Mouse (Mus musculus) WW6 (cell line): ENCODE results near the gene Mrps18b.
"Not testable (repeated sequence)": the region's sequence is repeated elsewhere in the genome, so short reads cannot be mapped to it uniquely, and the experiment has no call there.

ENCODE experiments used
- DNase-seq: peaks from one replicate; pipeline ENCODE4 v3.0.0-alpha.2; 2013; ENCODE audit warnings: low read depth, low spot score

Gene Mrps18b

DNA sequence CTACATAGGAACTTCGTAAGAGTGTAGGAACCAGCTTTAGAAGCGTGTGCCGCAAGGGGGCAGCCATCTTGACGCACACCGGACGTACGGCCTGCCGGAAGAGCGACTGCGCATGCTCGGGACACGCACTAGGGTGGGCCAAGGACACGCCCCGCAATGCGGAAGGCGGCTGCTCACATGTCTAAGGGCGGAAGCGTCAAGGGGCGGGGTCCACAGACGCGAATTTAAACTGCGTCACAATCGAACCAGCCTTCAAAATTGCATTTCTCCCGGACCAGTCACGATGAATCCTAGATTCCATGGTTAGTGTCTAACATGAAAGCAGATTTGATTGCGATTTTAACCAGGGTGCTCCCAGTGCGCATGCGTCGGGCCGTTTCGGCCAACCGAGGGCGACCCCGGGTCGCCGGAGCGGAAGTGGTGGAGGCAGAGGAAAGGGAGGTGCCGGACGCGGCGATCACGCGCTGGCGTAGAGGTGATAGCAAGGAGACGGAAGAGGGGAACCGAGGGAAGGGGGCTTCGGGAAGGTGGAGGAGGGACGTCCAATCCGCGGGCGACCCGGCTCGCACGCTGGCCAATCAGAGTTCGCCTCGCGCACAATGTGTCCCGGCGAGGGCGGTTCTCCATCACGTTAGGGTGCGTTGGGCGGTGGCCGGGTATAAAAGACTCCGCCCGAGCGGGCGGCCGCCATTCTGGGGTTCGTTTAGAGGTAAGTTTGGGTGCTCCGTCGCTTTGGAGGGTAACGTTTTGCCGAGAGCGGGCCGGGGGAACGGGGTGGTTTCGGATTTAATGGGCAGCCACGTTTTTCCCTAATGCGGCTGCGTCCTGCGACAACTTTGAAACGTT is at the start of gene Mrps18b, which contains the start of gene Ppp1r10:
Gene Mrps18b (minus strand): TSS at position 93 of the 846 bp plus-strand sequence.
Gene Ppp1r10 (plus strand): TSS at position 138 of the 846 bp plus-strand sequence.
- peak; percentile 99 for DNase-seq

DNA sequence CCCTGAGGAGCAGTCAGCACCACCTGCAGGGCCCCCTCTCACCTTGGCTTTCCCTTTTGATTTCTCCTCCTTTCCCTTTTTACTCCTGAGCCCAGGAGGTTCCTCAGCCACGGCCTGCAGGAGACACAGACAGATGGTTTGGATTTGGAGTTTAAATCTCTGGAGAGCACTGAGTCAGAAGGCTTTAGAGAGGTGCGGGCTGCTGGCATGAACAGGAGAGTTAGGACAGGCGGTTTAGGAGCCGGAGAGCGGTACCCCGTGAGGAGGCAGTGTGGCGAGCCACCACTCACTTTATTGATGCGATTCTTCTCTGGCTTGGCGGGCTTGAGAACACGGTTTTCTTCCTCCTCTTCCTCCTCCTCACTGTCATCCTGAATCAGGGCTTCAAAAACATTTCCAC is 47.1 kb upstream of the Mrps18b start:
- DNase-seq: no peak

DNA sequence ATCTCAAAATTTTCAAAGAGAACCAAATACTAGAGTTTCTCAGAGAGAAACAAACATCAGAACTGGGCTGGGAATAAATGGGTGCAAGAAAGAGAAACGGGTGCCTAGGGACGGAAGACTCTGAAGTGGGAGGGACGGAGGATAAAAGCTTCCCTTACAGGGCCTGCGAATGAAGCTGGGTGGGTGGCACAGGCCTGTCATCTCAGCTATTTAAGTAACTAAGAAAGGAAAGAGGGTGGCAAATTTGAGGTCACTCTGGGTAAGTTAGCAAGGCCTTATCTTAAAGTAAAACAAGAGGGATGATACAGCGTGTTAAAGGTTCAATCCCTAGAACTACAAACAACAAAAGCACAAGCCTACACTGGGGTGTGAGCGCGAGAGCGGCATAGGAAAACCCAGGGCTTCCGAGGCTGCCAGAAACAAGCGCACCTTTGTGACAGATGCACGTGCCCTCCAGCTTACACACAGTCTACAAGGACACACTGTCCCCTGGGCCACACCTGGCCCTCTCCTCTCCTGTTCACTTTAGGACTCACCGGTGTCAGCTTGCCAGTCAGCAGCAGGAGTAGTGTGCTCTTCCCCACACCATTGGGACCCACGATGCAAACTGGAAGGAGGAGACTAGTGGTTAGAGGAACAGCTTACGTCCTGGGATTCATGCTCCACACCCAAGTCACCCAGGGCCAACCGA is 42.5 kb upstream of the Mrps18b start:
- no peak for DNase-seq

DNA sequence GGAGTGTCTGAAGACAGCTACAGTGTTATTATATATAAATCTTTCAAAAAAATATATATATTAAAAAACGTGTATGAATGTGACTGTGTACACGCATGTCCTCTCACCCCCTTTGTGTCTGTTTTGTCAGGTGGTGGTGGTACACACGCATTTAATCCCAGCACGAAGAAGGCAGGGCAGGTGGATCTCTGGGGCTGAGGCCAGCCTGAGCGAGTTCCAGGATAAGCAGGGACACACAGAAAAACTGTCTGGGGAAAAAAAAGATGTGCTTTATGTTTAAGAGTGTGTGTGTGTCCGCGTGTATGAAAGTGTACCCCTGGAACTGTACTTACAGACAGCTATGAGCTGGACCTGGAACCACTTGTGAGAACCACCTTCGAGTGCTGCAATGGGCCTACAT is 38.5 kb upstream of the Mrps18b start:
- no peak for DNase-seq

DNA sequence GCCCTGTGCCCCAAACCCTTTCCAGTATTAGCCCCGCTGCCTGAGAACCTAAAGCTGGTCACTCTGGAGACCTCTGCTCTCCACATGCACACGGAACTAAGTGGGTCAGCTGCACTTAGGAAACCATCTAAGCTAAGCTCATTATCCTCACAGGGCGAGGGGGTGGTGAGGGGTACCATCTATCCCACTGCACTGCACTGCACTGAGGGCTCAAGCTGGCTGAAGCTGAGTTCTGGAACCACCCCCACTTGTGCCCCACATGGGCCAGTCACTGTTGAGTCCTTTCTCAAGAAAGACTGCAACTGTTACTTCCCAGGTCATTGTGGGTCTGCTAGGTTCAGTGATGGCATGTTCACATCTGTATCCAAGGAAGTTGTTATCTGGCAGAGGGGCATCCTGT is 36.4 kb upstream of the Mrps18b start:
- DNase-seq: not testable (repeated sequence)

DNA sequence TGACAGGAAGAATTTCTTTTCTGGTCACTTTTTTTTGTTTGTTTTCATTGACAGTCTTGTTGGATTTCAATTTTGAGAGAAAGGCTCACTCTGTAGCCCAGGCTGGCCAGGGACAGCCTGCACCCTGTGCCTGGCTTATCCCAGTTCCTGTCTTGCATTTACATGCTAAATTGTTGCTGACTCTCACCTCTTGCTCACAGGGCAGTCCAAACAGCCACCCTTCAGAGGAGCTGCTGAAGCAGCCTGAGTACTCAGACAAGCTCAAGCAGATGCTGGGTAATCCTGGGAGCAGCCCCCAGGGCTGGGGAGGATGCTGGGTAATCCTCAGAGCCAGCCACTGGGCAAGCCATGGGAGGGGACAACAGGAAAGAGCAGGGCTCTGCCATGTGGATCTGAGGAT is 34.8 kb upstream of the Mrps18b start:
- DNase-seq: not testable (repeated sequence)

DNA sequence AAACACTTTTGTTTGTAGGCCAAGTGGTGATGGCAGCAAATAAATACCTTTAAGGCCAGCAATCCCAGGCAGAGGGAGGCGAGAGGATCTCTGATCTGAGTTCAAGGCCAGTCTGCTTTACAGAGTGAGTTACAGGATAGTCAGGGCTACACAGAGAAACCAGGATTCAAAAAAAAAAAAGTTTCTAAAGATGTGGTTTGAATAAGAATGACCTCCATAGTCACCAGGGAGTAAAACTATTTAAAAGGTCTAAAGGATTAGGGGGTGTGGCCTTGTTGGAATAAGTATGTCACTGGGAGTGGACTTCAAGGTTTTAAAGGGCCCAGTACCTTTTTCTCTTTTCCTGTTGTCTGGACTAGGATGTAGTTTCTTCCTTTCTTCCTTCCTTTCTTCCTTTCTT is 23.8 kb upstream of the Mrps18b start:
- DNase-seq: no peak

DNA sequence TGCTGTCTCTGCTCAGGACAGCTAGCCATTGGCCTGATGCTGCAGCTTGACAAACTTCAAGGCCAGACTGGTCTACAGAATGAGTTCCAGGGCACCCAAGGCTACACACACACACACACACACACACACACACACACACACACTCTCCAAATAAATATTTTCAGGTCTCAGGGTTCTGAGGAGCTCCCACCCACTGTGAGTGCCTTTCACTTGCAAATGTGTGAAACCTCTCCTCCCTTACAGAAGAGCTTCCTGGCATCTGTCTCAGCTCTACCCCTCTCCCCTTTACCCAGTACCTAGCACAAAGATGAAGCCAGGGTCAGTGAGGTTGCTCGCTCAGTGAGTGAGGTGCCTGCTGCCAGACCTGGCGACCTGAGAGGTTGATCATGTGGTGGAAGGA is 22.9 kb upstream of the Mrps18b start:
- DNase-seq: no peak

DNA sequence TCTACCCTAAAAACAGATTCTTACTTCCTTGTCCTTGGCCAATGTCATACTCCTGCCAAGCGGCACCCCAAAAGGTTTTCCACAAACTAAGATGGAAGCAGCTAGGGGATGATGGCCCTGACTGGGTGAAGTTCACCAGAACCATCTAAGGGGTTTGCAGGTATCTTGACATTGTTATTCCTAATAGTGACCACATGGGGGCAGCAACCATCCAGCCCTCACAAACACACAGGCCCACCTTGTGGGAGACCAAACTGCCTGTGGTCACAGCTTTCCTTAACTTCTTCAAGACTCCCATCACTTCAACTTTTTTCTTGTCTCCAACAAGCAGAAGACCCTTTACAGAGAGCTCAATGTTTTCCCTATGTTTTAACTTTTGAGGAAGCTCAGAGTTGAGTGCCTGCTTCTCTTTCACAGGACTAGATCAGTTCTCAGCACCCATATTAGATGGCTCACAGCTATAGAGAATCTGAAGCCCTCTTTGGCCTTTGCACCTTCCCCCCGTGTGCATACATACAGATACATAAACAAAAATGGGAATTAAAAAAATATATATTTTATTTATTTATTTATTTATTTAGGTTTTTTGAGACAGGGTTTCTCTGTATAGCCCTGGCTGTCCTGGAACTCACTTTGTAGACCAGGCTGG is 21.6 kb upstream of the Mrps18b start:
- no peak for DNase-seq

DNA sequence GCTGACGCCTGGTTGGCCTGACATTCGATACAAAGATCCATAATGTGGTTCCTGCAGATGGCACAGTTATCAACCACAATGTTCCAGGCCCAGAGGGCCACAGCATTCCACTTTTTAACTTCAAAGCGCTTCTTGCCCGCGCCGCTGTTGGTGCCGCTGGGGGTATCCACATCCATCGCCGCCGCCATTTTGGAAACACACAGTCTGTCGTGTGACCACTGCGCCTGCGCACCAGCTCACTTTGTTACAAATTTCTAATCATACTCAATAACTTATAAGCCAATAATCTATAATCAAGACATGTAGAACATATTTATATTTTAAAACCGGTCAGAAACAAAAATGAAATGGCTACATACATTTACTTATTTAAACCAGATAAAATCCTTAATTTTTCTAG is 19.6 kb upstream of the Mrps18b start:
- DNase-seq: not testable (repeated sequence)

DNA sequence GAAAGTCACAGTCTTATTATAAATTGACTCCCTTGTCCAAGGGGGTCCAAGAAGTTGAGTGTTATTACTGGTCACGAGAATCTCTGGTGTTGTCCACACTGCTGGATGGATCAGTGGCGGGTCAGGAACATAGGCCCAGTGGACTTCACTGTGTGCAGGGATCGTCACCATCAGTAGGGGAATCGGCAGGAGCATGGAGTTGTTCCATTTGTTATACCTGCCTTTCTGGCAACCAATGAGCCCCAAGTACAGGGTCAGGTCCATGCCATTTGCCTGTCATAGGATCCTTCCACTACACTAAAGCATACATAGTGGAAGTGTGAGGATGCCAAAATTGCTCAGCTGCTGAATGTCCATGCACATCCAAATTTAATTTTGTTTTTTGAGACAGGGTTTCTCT is 16.4 kb upstream of the Mrps18b start:
- DNase-seq: no peak

DNA sequence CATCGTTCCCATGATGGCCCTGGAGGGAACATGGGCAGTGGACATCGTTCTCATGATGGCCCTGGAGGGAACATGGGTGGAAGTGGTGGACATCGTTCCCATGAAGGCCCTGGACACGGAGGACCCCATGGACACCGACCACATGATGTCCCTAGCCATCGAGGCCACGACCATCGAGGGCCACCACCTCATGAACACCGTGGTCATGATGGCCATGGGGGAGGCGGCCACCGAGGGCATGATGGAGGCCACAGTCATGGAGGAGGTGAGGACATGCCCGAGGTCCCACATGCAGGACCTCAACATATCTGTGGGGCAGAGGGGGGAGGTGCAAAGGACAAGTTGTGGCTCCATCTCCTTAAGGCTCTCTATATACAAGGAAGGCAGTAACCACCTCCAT is 14.4 kb upstream of the Mrps18b start:
- no peak for DNase-seq

DNA sequence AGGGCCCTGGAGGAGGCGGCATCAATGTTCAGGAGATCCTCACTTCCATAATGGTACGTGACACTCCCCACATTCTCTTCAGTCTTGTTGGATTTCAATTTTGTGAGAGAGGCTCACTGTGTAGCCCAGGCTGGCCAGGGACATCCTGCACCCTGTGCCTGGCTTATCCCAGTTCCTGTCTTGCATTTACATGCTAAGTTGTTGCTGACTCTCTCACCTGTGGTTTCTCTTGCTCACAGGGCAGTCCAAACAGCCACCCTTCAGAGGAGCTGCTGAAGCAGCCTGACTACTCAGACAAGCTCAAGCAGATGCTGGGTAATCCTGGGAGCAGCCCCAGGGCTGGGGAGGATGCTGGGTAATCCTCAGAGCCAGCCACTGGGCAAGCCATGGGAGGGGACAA is 13.3 kb upstream of the Mrps18b start:
- no peak for DNase-seq

DNA sequence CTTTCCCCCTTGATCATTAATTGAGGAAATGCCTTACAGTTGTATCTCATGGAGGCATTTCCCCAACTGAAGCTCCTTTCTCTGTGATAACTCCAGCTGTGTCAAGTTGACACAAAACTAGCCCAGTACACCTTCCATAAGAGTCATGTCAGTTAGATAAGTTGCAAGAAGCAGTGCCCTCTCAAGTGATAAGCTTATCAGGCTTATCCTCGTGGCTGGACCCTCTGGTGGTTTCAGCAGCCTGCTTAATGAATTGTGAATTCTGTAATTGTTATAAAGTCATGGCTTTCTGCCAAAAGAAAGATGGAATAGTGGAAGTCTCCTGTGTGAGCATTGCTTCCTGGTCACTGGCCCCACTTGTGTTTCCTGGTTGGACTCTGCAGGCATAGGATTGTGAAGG is 11.3 kb upstream of the Mrps18b start:
- no peak for DNase-seq

DNA sequence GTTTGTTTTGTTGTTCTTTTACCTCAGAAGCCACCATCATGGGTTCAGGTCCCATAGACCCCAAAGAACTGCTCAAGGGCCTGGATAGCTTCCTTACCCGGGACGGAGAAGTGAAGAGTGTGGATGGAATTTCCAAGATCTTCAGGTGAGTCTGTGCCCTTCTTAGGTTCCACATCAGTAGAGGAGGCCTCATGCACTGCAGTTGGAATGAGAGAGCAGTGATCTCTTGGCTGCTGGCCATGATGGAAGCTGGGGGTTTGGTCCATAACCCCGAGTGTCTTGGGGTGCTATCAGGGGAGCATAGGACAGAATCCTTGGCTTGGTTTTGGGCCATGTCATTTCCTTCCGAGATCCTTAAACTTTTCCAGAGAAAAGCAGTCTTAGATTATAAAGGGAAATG is 7.1 kb upstream of the Mrps18b start:
- DNase-seq: no peak

DNA sequence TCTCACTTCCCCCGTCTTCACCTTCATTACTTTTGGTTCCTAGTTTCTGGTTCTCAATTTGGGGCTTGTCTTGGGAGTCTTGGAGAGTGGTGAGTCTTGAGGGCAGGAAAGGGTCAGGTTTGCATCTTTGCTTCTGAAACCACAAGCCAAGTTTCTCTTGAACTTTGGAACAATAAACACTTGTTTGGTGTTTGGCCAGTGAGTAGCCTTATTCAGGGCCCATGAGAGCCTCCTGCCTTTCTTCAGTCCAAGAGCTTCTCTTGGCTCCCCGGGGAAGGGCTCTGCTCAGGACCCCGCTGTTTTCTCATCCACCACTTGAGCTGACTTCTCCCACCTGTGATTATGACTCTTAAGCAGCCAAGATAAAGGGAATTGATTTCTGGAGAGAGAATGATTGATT is 6.4 kb upstream of the Mrps18b start:
- no peak for DNase-seq

DNA sequence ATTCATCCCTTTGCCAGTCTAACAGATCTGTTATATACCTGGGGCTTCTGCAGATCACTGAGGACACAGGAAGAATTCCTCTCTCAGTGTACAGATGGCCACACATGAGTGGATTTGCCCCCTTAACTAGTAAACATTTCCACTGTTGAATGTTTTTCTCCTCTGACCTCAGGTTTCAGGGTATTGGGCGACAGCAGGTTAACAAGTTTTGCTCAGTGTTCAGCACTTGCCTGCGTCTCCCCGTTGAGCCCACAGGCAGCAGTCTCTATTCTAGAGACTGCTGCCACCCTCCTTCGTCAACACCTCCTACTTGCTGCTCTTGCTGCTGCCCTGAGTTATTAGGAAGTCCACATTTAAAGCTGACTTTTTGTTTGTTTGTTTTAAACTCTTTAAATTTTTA is 5.5 kb upstream of the Mrps18b start:
- DNase-seq: no peak

DNA sequence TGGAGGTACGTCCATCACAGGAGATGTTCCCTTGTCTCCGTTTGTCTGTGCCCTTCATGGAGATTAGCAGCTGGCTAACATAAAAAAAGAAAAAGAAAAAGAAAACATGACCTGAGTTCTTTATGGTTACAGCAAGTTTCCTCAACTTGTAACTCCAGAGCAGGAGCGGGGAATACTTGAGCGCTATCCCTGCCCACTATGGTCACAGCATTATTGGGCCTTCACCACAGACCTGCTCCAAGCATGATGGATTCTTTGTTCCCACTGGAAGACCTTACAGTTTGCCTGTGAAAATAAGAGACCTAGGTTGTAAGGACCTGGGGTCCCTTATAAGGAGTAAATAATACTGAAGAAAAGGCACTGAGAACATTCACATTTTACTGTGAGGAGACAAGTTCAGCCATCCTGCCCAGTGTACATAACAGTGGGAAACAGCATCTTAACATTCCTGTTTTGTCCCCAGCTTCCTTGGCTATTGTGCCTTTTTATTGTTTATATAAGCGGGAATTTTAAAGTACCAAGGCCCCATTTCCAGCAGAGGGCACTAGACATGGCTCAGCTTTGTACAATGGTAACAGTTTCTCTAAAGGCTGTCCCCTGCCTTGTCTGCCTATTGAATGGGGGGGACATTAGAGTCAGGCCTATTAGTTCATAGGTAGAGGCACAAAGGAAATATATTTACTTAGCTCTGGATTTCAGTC is 4.8 kb upstream of the Mrps18b start:
- no peak for DNase-seq

DNA sequence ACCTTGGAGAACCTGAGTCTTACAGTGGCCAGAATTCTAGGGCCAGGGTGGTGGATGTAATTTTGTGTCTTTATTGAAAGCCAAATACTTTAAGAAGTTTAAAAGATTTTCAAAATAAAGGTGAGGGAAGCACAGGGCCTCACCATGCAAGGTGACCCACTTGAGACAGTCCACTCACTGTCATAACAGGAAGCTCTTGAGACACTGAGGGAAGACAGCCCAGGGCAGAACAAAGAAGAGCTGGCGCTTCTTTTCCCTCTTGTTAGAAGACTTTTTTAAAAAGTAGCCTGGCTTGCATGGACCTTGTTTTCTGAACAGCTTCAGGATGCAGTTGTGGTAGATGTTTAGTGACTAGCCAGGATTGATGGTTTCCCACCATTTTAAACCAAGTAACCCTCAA is 4.2 kb upstream of the Mrps18b start:
- no peak for DNase-seq

DNA sequence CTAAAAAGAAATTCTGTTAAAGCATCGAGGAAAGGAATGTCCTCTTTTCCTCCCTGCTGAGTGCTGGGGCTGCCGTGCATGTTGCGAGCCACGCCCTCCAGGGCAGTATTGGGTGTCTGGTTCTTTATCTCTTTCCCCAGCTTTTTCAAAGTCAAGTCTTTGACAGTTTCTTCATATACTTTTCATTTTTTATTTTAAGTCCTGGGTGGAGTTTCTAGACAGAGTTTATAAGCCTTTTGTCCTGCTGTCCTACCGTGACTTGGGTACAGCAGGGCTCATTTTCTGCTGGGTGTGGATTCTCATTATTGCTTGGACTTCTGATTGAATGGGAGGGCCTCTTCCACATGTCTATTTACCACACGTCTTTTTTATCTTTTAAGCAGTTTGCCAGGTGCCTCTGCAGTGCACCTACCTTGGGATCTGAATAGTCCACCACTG is 3.7 kb upstream of the Mrps18b start:
- no peak for DNase-seq

DNA sequence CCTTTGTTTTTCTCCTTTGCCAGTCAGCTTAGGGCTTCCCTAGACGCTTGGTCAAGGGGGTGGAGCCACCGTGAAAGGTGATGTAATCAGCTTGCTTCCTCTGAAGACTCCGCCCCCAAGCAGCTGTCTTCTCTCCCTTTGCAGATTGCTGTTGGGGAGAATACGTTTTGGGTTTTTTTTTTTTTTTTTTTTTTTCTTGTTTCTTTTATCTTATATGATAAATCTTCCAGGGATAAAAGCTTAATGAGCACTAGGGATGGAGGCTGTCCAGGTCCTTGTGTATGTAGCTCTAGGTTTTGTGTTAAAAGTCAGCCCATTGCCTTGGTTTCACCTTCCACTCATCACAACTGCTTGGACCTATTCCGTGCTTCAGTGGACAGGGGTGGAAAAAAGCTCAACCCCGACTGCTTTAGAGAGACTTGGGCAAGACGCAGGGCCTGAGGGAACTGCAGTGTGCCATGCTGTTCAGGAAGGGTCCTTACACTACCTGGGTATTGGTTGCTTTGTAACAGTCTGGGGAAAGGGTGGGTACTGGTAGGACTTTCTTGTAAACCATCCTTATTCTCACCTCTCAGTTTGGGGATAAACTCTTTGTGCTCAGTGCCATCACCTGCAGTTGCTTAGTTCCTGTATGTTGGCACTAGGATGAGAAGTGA is 3.0 kb upstream of the Mrps18b start:
- DNase-seq: peak; percentile 92
